Mouse (Mus musculus) kidney, adult 2 months (tissue): ENCODE results near the gene Atf4.

ENCODE experiments used
- CTCF ChIP-seq: fragments of 200-500 bp; conservative IDR thresholded peaks from 2 replicates; pipeline ENCODE4 v1.5.1; 2011; ENCODE audit warnings: low read depth, mild to moderate bottlenecking, control low read depth, low read length, moderate library complexity, mixed read lengths; ENCODE audit not compliant: insufficient read depth, insufficient read length
- POLR2A ChIP-seq: fragments of 200-500 bp; IDR thresholded peaks from one replicate; pipeline ENCODE4 v1.6.1; 2011; ENCODE audit warnings: low read depth, low read length, control low read depth

DNA sequence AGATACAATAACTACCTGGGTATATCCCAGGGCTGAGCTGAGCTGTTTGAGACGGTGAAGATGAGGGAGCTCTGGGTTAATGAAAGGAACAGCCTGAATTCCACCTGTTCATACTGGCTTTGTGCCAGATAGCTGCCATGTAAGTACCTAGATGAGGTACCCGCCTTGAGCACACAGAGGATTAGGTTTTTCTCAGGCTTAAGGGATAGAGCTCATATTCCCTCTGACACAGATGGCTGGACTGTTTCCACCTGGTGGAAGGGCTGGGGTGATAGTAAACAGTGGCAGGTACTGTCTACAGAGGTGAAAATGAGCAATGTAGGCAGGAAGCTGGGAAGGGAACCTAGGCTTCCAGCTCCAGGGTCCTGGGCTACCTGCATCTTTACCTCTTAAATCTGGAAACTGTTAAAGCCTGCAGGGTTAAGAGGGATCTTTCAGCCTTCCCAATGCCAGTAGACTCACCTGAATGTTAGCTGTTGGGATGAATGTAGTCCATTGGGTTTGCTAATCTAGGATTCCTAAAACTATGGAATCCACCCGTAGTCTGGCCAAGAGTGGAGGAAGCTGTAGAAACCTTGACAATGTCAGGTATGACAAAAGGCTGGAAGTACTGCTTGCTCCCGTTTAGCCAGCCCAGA, 2.7 kb downstream of the Atf4 start:
- no peak for TF ChIP-seq CTCF
- no peak for TF ChIP-seq POLR2A
